Mouse (Mus musculus) bone marrow macrophage, adult 2 months (primary cell): Measurements from ENCODE around the gene Cdh6. TPM values are rescaled to one million over a fixed set of nuclear protein-coding genes. Genes with fewer than 3 reads are reported as not detected.

Source experiments
- H3K27ac ChIP-seq: 2 replicates; pipeline ENCODE4 v1.5.1; 2012; ENCODE audit warnings: low read depth, low read length; ENCODE audit not compliant: insufficient read depth
- H3K4me1 ChIP-seq: 2 replicates; pipeline ENCODE4 v1.6.1; 2012; ENCODE audit warnings: low read length; ENCODE audit not compliant: control insufficient read depth, insufficient read depth
- H3K4me3 ChIP-seq: 2 replicates; pipeline ENCODE4 v1.5.1; 2012; ENCODE audit warnings: mild to moderate bottlenecking, low read length, moderate library complexity; ENCODE audit not compliant: insufficient read depth
- CTCF ChIP-seq: IDR thresholded peaks from 2 replicates; pipeline ENCODE4 v1.5.1; 2012; ENCODE audit warnings: low read depth, mild to moderate bottlenecking, low read length, moderate library complexity
- POLR2A ChIP-seq: IDR thresholded peaks from 2 replicates; pipeline ENCODE4 v1.6.1; 2012; ENCODE audit warnings: mild to moderate bottlenecking, low read depth, low read length, borderline replicate concordance
- polyA plus RNA-seq: library from polyadenylated mRNA; stranded (reverse); fragments of >200 nt; gene quantifications from 2 replicates; pipeline ENCODE4 v1.2.4, GENCODE M21; 2012; ENCODE audit not compliant: missing spikeins, insufficient read depth, insufficient read length

Cdh6 gene
- polyA plus RNA-seq, 1 experiment = 0.07 TPM

DNA sequence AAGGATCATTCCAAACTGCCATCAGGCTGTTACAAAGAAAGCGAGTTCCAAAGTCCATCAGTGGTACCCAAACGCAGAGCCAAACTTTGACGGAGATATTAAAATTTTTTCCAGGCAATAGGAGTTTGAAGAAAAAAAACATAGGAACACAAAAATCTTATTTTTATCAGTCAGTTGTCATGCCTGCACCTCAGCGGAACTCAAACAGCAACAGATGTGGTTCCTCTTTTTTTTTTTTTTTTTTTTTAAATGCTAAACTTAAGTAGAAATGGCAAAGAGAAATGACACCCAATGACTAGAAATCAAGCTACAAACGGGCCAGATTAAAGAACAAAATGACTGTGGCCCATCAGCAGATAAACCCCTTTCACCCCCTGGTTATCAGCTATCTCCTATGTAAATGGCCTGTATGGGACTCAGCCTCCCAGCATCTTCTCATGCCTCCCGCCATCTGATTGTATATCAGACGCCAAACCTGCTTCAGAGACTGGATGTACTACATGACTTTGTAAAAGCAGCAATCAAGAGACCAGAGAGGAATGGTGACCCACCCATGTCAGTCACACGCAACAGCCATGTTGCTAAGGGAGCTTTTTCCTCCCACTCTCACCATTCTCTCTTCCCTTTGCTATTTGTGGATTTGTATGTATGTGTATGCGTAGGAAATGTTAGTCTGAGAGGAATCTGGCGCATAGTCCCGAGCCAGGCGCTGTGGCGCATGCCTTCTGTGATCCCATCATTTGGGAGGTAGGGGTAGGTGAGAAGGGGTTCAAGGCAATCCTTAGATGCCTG lies 8.2 kb downstream of the Cdh6 start:
- no peak for TF ChIP-seq POLR2A
- TF ChIP-seq CTCF = no peak
- no peak overlapping the region for H3K27ac ChIP-seq

GRCm38 (mm10) chr15:13155820-13156219 lies 17.7 kb downstream of the Cdh6 start:
- H3K4me3 ChIP-seq = no peak overlapping the region
- H3K27ac ChIP-seq = no peak overlapping the region
- no peak for TF ChIP-seq CTCF
- TF ChIP-seq POLR2A = no peak
- H3K4me1 ChIP-seq = no peaks in the 10 kb centered on the region

More for the DNA sequence above, 8.2 kb downstream of the Cdh6 start:
- H3K4me3 ChIP-seq = no peak overlapping the region
- no peaks in the 10 kb centered on the region for H3K4me1 ChIP-seq

- no peak for TF ChIP-seq CTCF
- Histone ChIP-seq H3K27ac (no peak overlapping the region), H3K4me1 (no peaks in the 10 kb centered on the region), H3K4me3 (no peak overlapping the region)
Measured at GRCm38 (mm10) chr15:13155418-13155817, 18.1 kb downstream of the Cdh6 start.

- H3K27ac ChIP-seq = no peak overlapping the region
- no peaks in the 10 kb centered on the region for H3K4me1 ChIP-seq
- no peak for TF ChIP-seq POLR2A
- TF ChIP-seq CTCF = no peak
- no peak overlapping the region for H3K4me3 ChIP-seq
Measured at GRCm38 (mm10) chr15:13141983-13142382, 31.5 kb downstream of the Cdh6 start.

GRCm38 (mm10) chr15:13139662-13140061 lies 33.8 kb downstream of the Cdh6 start:
- Histone ChIP-seq H3K4me1 (no peaks in the 10 kb centered on the region), H3K4me3 (no peak overlapping the region), H3K27ac (no peak overlapping the region)
- TF ChIP-seq CTCF (no peak), POLR2A (no peak)

DNA sequence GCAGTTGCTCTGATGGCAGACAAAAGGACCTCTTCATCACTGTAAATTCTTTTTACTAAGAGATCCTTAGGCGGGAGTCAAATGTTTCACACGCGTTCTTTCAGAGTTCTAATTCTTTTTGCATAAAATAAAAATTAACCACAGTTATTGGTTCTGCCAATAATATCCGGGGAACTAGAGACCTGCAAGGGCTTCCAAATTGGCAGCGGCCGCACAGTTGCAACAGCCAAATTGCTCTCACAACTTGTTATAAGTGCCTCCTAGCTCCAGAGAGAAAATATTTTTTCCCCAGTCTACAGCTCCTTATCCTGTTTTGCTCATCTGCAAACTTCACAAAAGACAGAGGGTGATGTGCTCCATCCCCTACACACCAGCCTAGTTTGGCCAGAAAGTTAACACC lies 36.3 kb downstream of the Cdh6 start:
- H3K4me3 ChIP-seq = no peak overlapping the region
- no peak overlapping the region for H3K27ac ChIP-seq
- no peaks in the 10 kb centered on the region for H3K4me1 ChIP-seq
- TF ChIP-seq POLR2A (no peak), CTCF (no peak)

GRCm38 (mm10) chr15:13134086-13134485 lies 39.4 kb downstream of the Cdh6 start:
- H3K27ac ChIP-seq = no peak overlapping the region
- TF ChIP-seq CTCF = no peak
- no peak for TF ChIP-seq POLR2A
- no peak overlapping the region for H3K4me3 ChIP-seq
- H3K4me1 ChIP-seq = no peaks in the 10 kb centered on the region

GRCm38 (mm10) chr15:13133370-13133769 lies 40.1 kb downstream of the Cdh6 start:
- no peak overlapping the region for H3K4me3 ChIP-seq
- H3K4me1 ChIP-seq = no peaks in the 10 kb centered on the region
- H3K27ac ChIP-seq = no peak overlapping the region
- TF ChIP-seq CTCF (no peak), POLR2A (no peak)

GRCm38 (mm10) chr15:13132493-13132892 lies 41.0 kb downstream of the Cdh6 start:
- Histone ChIP-seq H3K4me3 (no peak overlapping the region), H3K27ac (no peak overlapping the region), H3K4me1 (no peaks in the 10 kb centered on the region)
- TF ChIP-seq POLR2A = no peak
- no peak for TF ChIP-seq CTCF

GRCm38 (mm10) chr15:13130246-13130645 lies 43.2 kb downstream of the Cdh6 start:
- no peak overlapping the region for H3K4me3 ChIP-seq
- no peaks in the 10 kb centered on the region for H3K4me1 ChIP-seq
- H3K27ac ChIP-seq = no peak overlapping the region
- no peak for TF ChIP-seq POLR2A
- no peak for TF ChIP-seq CTCF

DNA sequence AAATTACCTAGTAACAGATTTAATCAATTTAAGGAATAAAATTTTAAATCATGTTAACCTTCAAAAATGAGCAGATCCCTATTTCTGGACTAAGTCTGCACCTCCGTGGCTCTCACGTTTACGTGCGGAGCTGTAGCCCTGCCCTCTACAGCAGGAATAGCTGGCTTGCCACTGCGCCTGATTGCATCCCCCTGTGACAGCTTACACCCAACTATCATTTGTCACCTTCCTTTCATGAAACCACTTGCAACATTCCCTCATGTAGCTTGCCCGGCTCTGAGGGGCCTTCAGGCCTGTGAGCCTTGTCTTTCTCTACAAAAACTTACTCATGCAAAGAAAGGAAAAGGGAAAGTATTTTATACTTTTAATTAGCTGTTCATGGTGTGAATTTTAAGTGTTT lies 73.1 kb downstream of the Cdh6 start:
- H3K4me3 ChIP-seq = no peak overlapping the region
- no peaks in the 10 kb centered on the region for H3K4me1 ChIP-seq
- no peak overlapping the region for H3K27ac ChIP-seq
- TF ChIP-seq POLR2A = no peak
- TF ChIP-seq CTCF = no peak
